ENCODE assay signal across 15 mouse cellular contexts in genomic region chr10:4159541-4160090, GRCm38 (mm10).
DNase-seq lines count a peak whose midpoint lies in the region; ATAC-seq lines count a peak whose summit lies in the region.
"Had no signal": no experiment of that assay in that cellular context is flagged by ENCODE, and none has a peak within 500 bp of the region (broad histone marks: within the 10 kb centered on the region; RNA-seq: fewer than 3 reads in every experiment).

No protein-coding gene starts in this region.

- ATAC-seq in kidney, embryonic 16.5 days (ENCODE audit: low FRiP score, low TSS enrichment) = no peak
- ATAC-seq in embryonic facial prominence, embryonic 15.5 days (ENCODE audit: insufficient number of reproducible peaks, low FRiP score, low TSS enrichment, low read depth) = 0 out of 2 replicates have a peak, but pooled peaks have one; percentile 29
- ATAC-seq in stomach, embryonic 16.5 days (ENCODE audit: insufficient read depth, low FRiP score) = peak; percentile 27; the same call in 1 of the 2 replicates
- ATAC-seq: midbrain, embryonic 15.5 days had no signal

- peak overlapping the region; percentile 30; the same call in 1 of the 2 replicates for H3K27ac ChIP-seq in heart, embryonic 10.5 days
- H3K27ac ChIP-seq in kidney, embryonic 16.5 days (ENCODE audit: low read length) = peak overlapping the region; percentile 32; the same call in 1 of the 2 replicates
- H3K27ac ChIP-seq in embryonic facial prominence, embryonic 15.5 days (replicated peaks) = peak overlapping the region; percentile 8; the same call in 1 of the 2 replicates
- peak overlapping the region; percentile 81 for H3K27ac ChIP-seq in stomach, embryonic 16.5 days (ENCODE audit: low read length)
- H3K27ac ChIP-seq: embryonic facial prominence, embryonic 12.5 days; hindbrain, embryonic 13.5 days; limb, embryonic 13.5 days; midbrain, embryonic 15.5 days had no signal

- H3K4me1 ChIP-seq in heart, embryonic 10.5 days = peaks cover 23% of the 10 kb centered on the region
- H3K4me1 ChIP-seq in kidney, embryonic 16.5 days (ENCODE audit: insufficient read depth, low read length) = peaks cover 29% of the 10 kb centered on the region
- H3K4me1 ChIP-seq in embryonic facial prominence, embryonic 15.5 days = 0 out of 2 replicates have a peak, but pooled peaks cover 9% of the 10 kb centered on the region
- peaks cover 14% of the 10 kb centered on the region for H3K4me1 ChIP-seq in stomach, embryonic 16.5 days (ENCODE audit: control insufficient read depth, insufficient read depth, low read length)
- H3K4me1 ChIP-seq: hindbrain, embryonic 13.5 days; midbrain, embryonic 15.5 days had no signal

- H3K4me3 ChIP-seq in heart, embryonic 10.5 days = no peak overlapping the region
- no peak overlapping the region for H3K4me3 ChIP-seq in kidney, embryonic 16.5 days (ENCODE audit: low read length)
- H3K4me3 ChIP-seq in embryonic facial prominence, embryonic 15.5 days (replicated peaks) = no peak overlapping the region
- H3K4me3 ChIP-seq in stomach, embryonic 16.5 days (replicated peaks; ENCODE audit: low read length) = no peak overlapping the region
- H3K4me3 ChIP-seq: embryonic facial prominence, embryonic 12.5 days; hindbrain, embryonic 13.5 days; limb, embryonic 13.5 days; midbrain, embryonic 15.5 days had no signal

- no peak overlapping the region for H3K9ac ChIP-seq in kidney, embryonic 16.5 days (replicated peaks; ENCODE audit: low read length)
- no peak overlapping the region for H3K9ac ChIP-seq in embryonic facial prominence, embryonic 15.5 days
- H3K9ac ChIP-seq in stomach, embryonic 16.5 days (ENCODE audit: low read length) = no peak overlapping the region
- H3K9ac ChIP-seq: embryonic facial prominence, embryonic 12.5 days; hindbrain, embryonic 13.5 days; limb, embryonic 13.5 days; midbrain, embryonic 15.5 days had no signal

- H3K27me3 ChIP-seq in heart, embryonic 10.5 days (ENCODE audit: insufficient read depth, poor library complexity, severe bottlenecking) = no peaks in the 10 kb centered on the region
- H3K27me3 ChIP-seq in kidney, embryonic 16.5 days (ENCODE audit: insufficient read depth, low read length) = no peaks in the 10 kb centered on the region
- no peaks in the 10 kb centered on the region for H3K27me3 ChIP-seq in embryonic facial prominence, embryonic 15.5 days
- H3K27me3 ChIP-seq in stomach, embryonic 16.5 days (ENCODE audit: control insufficient read depth, insufficient read depth, low read length) = no peaks in the 10 kb centered on the region
- H3K27me3 ChIP-seq: embryonic facial prominence, embryonic 12.5 days; hindbrain, embryonic 13.5 days; limb, embryonic 13.5 days; midbrain, embryonic 15.5 days had no signal

- H3K36me3 ChIP-seq in heart, embryonic 10.5 days = peaks cover 8% of the 10 kb centered on the region; the same call in 1 of the 2 replicates
- no peaks in the 10 kb centered on the region for H3K36me3 ChIP-seq in kidney, embryonic 16.5 days (ENCODE audit: insufficient read depth, low read length)
- no peaks in the 10 kb centered on the region for H3K36me3 ChIP-seq in embryonic facial prominence, embryonic 15.5 days
- no peaks in the 10 kb centered on the region for H3K36me3 ChIP-seq in stomach, embryonic 16.5 days (ENCODE audit: control insufficient read depth, insufficient read depth, low read length)
- H3K36me3 ChIP-seq: embryonic facial prominence, embryonic 12.5 days; hindbrain, embryonic 13.5 days; limb, embryonic 13.5 days; midbrain, embryonic 15.5 days had no signal

- no peaks in the 10 kb centered on the region for H3K9me3 ChIP-seq in heart, embryonic 10.5 days
- H3K9me3 ChIP-seq in kidney, embryonic 16.5 days (ENCODE audit: low read length) = no peaks in the 10 kb centered on the region; the same call in 1 of the 2 replicates
- H3K9me3 ChIP-seq in embryonic facial prominence, embryonic 15.5 days (replicated peaks) = no peaks in the 10 kb centered on the region
- H3K9me3 ChIP-seq in stomach, embryonic 16.5 days (replicated peaks; ENCODE audit: control insufficient read depth, low read length) = no peaks in the 10 kb centered on the region
- H3K9me3 ChIP-seq: embryonic facial prominence, embryonic 12.5 days; hindbrain, embryonic 13.5 days; limb, embryonic 13.5 days; midbrain, embryonic 15.5 days had no signal

- WGBS in heart, embryonic 10.5 days = 75% methylated on average over 8 of the region's 8 CpGs
- 70% methylated on average over 8 of the region's 8 CpGs for WGBS in kidney, embryonic 16.5 days
- WGBS in embryonic facial prominence, embryonic 15.5 days = 52% methylated on average over 8 of the region's 8 CpGs
- 43% methylated on average over 8 of the region's 8 CpGs for WGBS in stomach, embryonic 16.5 days

- no peak overlapping the region for H3K4me2 ChIP-seq in kidney, embryonic 16.5 days (replicated peaks; ENCODE audit: low read depth, low read length)
- no peak overlapping the region for H3K4me2 ChIP-seq in embryonic facial prominence, embryonic 15.5 days (replicated peaks)
- no peak overlapping the region for H3K4me2 ChIP-seq in stomach, embryonic 16.5 days (ENCODE audit: low read depth, low read length)
- H3K4me2 ChIP-seq: embryonic facial prominence, embryonic 12.5 days; hindbrain, embryonic 13.5 days; limb, embryonic 13.5 days; midbrain, embryonic 15.5 days had no signal

- no peak for DNase-seq in heart, embryonic 10.5 days (ENCODE audit: low spot score)
- no peak for DNase-seq in heart, postnatal 4 days
- no peak for DNase-seq in kidney, postnatal 36 days
- DNase-seq in urinary bladder, postnatal 10 days (ENCODE audit: low spot score) = no peak
- DNase-seq: cerebellum, adult 11-12 months; gastrocnemius, postnatal 10 days; right cerebral cortex, postnatal 25 days; thymus, postnatal 25 days had no signal

Comparison
In these comparisons a context has a peak if more than half of its experiments do, and no peak if none do; other contexts are left out.
1. H3K27ac ChIP-seq: peak in every context shown above with its lines; median percentile 81 in stomach, embryonic 16.5 days; 32 in kidney, embryonic 16.5 days; 30 in heart, embryonic 10.5 days; 8 in embryonic facial prominence, embryonic 15.5 days.